Mouse (Mus musculus): Measurements from ENCODE around the gene Stra6l.

Gene Stra6l

GRCm38 (mm10) chr4:45848109-45848824, at the start of gene Stra6l:
Gene Stra6l (plus strand): TSS chr4:45848664.
- no peak for DNase-seq

GRCm38 (mm10) chr4:45798964-45799363, 49.5 kb upstream of the Stra6l start, which contains the start of gene Aldh1b1:
Gene Aldh1b1 (plus strand): TSS chr4:45799022.
- peak; percentile 75 for DNase-seq

DNA sequence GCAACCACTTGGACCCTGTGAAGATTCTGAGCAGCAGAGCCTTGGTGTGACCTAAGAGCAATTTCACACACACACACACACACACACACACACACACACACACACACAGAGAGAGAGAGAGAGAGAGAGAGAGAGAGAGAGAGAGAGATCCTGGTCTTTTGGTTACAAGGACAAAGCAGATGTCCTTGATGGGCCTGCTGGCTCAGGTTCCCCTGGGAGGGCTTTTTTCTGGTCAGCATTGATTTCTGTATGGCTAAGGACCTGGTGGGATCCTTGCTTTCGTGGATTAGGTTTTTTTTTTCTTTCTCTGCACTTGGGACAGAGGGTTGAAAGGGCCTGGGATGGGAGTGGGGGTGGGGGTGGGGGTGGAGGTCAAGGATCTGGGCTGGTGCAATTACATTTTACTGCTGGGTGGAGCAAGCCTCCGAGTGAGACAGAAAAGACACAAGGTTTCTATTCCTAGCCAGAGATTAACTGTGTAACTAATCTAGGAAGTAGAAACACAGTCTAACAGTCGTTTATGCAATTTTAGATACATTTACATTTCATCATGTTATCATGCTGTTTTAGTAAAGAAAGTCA, 48.4 kb upstream of the Stra6l start:
- DNase-seq = no peak

DNA sequence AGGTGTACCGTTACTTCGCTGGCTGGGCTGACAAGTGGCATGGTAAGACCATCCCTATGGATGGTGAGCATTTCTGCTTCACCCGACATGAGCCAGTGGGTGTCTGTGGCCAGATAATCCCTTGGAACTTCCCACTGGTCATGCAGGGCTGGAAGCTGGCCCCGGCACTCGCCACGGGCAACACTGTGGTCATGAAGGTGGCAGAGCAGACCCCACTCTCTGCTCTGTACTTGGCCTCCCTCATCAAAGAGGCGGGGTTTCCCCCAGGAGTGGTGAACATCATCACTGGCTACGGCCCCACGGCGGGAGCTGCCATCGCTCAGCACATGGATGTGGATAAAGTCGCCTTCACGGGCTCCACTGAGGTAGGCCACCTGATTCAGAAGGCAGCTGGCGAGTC, 45.6 kb upstream of the Stra6l start:
- DNase-seq = no peak

DNA sequence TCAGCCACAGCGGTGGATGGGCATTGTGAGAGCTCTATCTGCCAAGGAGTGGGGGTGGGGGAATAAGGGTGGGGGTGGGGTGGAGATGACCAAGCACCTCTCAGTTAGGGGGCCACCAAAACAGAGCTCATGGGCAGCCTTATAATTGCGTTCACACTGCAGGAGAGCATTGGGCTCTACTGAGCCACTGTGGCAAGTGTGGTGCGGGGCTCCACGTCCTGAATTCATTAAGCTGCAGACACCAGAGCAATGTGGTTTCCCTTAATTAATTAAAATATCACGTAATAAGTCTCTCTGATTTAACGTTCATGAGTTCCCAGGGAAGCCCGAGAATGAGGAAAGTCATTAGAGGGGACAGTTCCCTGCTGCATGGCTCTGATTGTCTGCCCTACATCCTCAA, 40.4 kb upstream of the Stra6l start:
- DNase-seq = no peak

DNA sequence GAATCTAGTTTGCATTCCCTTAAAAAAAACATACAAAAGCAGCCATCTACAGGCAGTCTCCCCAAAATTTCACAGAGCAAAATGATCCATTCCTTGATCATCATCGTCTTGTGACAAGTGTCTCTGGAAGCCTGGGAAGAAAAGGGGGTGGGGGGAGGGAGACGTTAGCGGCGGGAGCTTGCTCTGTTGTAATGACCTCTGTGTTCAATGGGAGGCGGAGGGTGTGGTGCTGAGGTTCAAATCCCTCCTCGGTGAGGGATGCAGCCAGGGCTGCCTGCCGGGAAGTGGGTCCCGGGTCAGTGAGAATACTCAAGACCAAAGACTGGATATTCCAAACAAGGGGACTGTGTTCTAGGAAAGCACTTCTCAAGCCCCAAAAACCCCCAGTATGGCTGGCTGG, 37.2 kb upstream of the Stra6l start:
- no peak for DNase-seq

DNA sequence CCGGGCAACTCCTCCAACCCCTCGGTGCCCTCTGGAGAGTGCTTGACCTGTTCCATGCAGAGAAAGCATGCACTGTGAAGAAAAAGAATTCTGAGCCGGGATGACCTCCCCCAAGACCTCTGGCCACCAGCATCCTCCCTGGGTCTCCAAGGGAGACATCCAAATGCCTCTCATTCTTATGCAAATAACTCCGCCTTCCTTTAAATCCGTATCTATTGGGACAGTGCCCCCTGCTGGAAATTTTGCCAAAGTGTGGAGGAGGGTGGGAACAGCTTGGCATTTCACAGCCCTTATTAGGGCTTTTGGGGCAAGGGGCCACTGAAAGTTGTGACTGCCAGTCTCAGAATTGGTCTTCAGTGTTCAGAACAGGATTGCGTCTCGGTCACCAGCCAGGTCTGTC, 32.9 kb upstream of the Stra6l start:
- DNase-seq = peak; percentile 69

- no peak for DNase-seq
These were observed 29.7 kb upstream of the Stra6l start for GRCm38 (mm10) chr4:45818814-45819207.

DNA sequence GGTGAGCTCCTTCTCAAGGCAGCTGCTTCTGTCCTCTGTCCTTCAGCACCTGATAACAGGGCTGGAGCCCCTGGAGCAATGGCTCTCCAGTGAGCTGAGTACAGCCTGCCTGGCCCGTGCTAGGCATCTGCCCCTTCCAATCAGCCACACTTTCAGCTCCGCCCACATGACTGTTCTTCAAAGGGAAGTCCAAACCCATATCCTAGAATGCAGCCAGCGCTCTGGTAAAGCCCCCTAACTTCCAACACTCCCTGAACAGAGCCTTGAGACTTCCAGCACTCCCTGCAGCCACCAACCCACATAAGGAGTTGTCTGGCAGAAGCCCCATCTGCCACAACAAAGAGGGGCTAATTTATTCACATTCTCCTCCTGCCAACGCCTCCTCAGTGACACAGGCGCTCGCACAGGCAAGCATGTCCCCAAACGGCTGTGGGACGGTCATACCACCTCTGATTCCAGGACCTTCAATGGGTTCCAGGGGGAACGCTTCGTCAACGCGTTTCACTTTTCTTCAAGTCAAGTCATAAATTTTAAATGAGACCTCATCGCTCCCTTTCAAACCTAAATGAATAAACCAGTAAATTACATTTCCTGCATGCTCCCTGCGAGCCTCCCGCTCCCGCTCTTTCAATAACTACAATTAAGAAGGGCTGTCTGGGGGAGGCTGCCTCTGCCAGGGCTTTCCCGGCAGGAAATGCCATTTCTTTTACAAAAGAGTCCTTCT, 29.1 kb upstream of the Stra6l start:
- DNase-seq = no peak

DNA sequence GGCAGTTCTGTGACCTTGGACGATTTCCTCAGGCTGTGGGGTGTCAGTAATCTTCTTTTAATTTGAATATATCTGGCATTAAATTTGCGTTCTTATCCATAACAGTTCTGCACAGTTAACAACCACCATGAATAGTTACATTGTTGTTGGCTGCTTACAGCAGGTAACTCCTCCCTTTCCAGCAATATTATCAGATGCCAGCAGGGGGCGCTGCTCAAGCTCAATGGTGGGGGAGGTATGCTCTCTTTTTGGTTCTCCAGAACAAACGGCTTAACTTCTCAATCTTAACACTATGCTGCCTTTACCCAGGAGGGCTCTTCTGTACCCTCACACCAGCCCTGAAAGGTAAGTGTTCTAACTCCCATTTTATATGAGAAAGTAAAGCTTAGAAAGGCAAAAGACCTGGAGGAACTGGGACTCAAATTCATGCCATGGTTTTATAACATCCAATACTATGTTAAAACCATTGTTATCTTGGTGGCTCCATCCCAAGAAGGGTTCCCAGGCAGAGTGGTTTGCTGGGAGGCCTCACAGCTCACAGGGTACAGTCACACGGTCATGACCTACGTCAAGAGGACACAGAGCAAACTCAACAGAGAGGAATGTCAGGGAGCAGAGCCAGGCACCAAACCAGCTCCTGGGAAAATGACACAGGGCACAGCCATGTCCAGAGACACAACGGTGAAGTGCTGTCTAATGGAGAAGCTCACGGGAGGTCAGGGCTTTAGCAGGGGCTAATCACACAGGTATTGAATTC, 28.2 kb upstream of the Stra6l start:
- DNase-seq = peak; percentile 85

DNA sequence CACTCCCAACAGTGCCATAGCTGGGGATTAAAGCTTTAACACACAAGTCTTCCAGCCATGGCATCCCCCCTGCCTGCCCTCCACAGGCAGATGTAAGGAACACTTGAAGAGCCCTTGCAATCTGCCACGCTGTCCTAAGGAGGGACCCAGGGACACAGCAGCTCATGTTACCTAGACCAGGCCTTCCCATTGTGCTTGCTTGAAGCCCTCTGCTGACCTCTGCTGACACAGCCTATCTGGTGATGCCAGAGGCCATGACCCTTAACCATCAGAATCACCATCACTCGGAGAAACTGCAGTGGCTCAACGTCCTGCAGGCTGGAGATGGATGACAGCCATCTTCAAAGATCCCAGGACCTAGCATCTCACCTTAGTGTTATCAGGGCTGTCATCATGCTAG, 26.5 kb upstream of the Stra6l start:
- DNase-seq = no peak

- no peak for DNase-seq
These were observed 25.5 kb upstream of the Stra6l start for GRCm38 (mm10) chr4:45822781-45823575.

GRCm38 (mm10) chr4:45824049-45824760, 24.3 kb upstream of the Stra6l start:
- no peak for DNase-seq

DNA sequence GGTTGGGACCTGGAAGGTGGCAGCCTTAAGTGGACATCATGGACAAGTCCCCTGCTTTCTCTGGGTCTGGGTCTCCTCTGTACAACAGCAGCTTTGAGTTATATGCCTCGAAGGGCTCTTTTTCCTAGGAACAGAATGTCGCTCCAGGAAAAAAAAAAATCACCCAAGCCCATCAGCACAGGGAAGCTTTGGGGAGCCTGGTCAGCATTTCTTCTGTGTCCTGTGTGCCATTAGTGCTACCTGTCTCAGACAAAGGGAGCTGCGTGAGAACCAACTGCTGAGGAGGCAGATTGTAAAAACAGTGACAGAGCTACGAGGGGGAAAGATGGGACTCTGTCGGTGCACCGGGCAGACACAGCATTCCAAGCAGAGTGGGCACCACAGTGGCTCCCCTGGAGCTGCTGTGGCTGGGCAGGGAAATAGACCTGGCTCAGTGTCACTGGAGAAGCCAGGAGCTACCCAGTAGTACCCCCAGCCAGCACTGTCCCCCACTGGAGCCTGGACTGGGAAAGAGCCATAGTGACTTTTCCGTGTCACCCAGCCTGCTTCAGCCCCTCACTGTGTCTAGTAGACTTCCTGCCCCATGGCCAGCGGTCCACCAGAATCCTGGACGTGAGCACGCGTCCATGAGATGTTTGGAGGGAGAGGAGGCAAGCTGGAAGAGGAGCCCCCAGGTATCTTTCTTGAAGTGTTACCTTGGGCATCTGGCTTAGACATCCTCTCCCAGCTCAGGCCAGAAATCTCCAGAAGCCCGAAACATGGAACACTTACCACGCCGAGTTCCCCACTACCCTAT, 23.5 kb upstream of the Stra6l start:
- no peak for DNase-seq

DNA sequence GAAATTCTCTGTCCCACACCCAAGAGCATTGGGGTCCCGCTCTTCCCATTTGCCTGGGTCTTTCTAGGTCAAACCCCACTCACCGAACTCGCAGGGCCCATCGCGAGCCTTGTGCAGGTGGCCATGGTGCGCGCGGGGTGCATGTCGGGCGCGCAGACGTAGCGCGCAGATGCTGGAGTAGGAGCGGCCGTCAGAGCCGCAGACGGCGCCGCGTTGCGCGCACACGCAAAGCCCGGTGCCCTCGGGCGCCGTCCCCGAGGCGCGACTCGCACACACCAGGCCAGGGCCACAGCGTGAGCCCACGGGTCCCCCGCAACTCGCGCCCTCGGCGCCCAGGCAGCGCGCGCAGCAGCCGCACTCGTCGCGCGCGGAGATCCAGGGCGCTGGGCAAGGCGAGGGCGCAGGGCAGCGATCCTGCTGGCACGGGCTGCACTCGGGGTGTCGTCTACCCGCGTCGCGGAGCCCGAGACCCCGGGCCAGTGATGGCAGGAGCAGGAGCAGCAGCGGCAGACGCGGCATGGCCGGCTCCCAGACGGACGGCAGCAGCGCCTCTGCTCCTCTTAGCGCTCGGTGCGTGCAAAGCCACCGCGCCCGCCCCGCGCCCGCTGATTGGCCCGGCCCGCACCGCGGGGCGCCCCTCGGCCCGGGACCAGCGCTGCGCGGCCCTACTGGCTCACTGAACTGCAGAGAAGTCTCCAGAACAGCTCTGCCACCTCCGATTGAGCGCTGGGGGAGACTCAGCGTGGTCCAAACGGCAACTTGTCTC, 22.0 kb upstream of the Stra6l start, which contains the start of gene Igfbpl1:
Igfbpl1 (minus strand) TSS at position 649 of the 766 bp plus-strand sequence.
- peak; percentile 22 for DNase-seq

GRCm38 (mm10) chr4:45829907-45830759, 18.3 kb upstream of the Stra6l start:
- no peak for DNase-seq

DNA sequence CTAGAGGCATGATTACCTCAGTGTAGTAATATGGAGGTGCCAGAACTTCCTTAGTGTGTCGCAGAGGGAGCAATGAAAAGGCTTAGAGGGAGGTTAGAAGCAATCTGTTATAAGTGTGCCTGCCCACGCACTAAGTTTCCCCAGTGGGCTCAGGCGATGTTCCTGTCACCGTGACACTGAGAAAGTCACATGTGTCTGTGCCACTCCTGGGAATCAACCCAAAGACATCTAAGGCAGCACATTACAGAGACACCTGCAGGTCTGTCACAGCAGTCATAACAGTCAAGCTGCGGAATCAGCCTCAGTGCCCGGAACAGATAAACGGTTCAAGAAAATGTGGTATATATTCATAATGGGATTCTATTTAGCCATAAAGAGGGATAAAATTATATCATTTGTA, 16.5 kb upstream of the Stra6l start:
- no peak for DNase-seq

DNA sequence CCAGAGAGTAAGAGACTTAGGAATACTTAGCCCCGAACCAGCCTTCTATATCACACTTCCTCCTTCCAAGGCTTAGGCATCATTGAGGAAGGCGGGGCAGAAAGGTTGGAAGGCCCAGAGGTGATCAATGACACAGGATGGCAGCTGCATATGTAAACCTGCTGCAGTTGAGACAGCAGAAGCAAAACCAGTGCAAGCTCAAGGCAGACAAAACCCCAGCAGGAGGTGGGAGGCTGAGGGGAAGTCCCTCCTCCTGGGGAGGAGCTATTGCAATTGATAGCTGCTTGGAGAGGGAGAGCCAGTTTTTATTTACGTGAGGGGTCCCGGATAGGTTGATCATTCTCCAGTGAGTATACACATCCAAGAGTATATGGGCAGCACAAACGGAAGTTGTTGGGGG, 15.0 kb upstream of the Stra6l start:
- no peak for DNase-seq

DNA sequence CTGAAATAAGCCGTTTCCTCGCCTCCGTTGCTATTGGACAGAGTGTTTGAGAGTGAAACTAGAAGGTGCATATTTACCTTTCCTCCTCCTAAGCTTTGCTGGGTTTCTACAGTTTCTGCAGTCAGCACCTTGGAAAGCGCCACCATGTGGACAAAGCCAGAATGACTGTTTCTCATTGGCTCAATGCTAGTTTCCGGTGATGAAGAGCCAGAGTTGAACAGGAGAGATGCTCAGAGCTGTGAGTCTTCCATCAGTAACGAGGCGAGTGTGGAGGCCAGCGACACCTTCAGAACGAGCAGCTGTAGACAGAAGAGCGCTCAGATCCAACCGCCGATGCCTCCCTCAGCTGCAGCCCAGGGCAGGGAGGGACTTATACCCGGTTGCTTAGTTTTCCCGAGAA, 4.1 kb upstream of the Stra6l start:
- DNase-seq = peak; percentile 73
